8 mouse cellular contexts compared by ENCODE assay signal in genomic region chr5:3491084-3491483, GRCm38 (mm10). TPM values are rescaled to one million over a fixed set of nuclear protein-coding genes. Genes with fewer than 3 reads are reported as not detected.
DNase-seq lines count a peak whose midpoint lies in the region; ATAC-seq and TF ChIP-seq lines count a peak whose summit lies in the region.

No protein-coding gene starts in this region.

- H3K36me3 ChIP-seq in heart, embryonic 16.5 days (ENCODE audit: control insufficient read depth, insufficient read depth): no peaks in the 10 kb centered on the region; the same call in 1 of the 2 replicates
- peaks cover 19% of the 10 kb centered on the region for H3K36me3 ChIP-seq in limb, embryonic 10.5 days
- H3K36me3 ChIP-seq in forebrain, embryonic 14.5 days (ENCODE audit: control insufficient read depth, insufficient read depth, low read length): no peaks in the 10 kb centered on the region

- H3K4me1 ChIP-seq in heart, embryonic 16.5 days (ENCODE audit: control insufficient read depth, insufficient read depth, low read length): peaks cover 18% of the 10 kb centered on the region
- H3K4me1 ChIP-seq in limb, embryonic 10.5 days: peaks cover 24% of the 10 kb centered on the region
- H3K4me1 ChIP-seq in forebrain, embryonic 14.5 days (ENCODE audit: control insufficient read depth, insufficient read depth, low read length): no peaks in the 10 kb centered on the region

- no peak overlapping the region for H3K4me3 ChIP-seq in heart, embryonic 16.5 days (ENCODE audit: low read length)
- no peak overlapping the region for H3K4me3 ChIP-seq in limb, embryonic 10.5 days
- H3K4me3 ChIP-seq in layer of hippocampus, adult 2 months: no peak overlapping the region
- H3K4me3 ChIP-seq in forebrain, embryonic 14.5 days (ENCODE audit: low read depth, low read length): no peak overlapping the region

- H3K9me3 ChIP-seq in heart, embryonic 16.5 days (replicated peaks; ENCODE audit: control insufficient read depth, low read length): no peaks in the 10 kb centered on the region
- no peaks in the 10 kb centered on the region for H3K9me3 ChIP-seq in limb, embryonic 10.5 days (replicated peaks)
- H3K9me3 ChIP-seq in forebrain, embryonic 14.5 days (replicated peaks; ENCODE audit: control insufficient read depth, low read length): no peaks in the 10 kb centered on the region

- no peak for TF ChIP-seq CTCF in layer of hippocampus, adult 2 months (conservative IDR thresholded peaks at IDR 0.05)

- H3K27ac ChIP-seq in heart, embryonic 16.5 days (ENCODE audit: low read length): peak overlapping the region; percentile 53; the same call in 1 of the 2 replicates
- peak overlapping the region; percentile 30; the same call in 1 of the 2 replicates for H3K27ac ChIP-seq in limb, embryonic 10.5 days
- H3K27ac ChIP-seq in layer of hippocampus, adult 2 months: no peak overlapping the region
- H3K27ac ChIP-seq in forebrain, embryonic 14.5 days (ENCODE audit: low read depth, low read length): no peak overlapping the region

- H3K9ac ChIP-seq in heart, embryonic 16.5 days (ENCODE audit: low read length): no peak overlapping the region
- no peak overlapping the region for H3K9ac ChIP-seq in forebrain, embryonic 14.5 days (ENCODE audit: low read length)

- peak; percentile 35 to 63 for DNase-seq in cerebellum, postnatal 10 days
- no peak for DNase-seq in cerebellum, adult 11-12 months
- DNase-seq in limb, embryonic 10.5 days (ENCODE audit: low spot score): peak; percentile 42
- peak; percentile 58 for DNase-seq in ovary, postnatal 14 days (ENCODE audit: low spot score)
- DNase-seq in layer of hippocampus, adult 2 months (ENCODE audit: low spot score in 2 of 2): no peak
- DNase-seq in spleen, postnatal 14 days (ENCODE audit: low spot score in 2 of 2): no peak
- DNase-seq in forebrain, embryonic 14.5 days (ENCODE audit: low spot score): no peak

- no peak overlapping the region for H3K4me2 ChIP-seq in heart, embryonic 16.5 days (ENCODE audit: low read depth, low read length)
- no peak overlapping the region for H3K4me2 ChIP-seq in forebrain, embryonic 14.5 days (ENCODE audit: low read length)

- H3K27me3 ChIP-seq in heart, embryonic 16.5 days (ENCODE audit: control insufficient read depth, insufficient read depth, low read length): no peaks in the 10 kb centered on the region
- no peaks in the 10 kb centered on the region for H3K27me3 ChIP-seq in limb, embryonic 10.5 days (ENCODE audit: low read depth, poor library complexity, severe bottlenecking)
- H3K27me3 ChIP-seq in forebrain, embryonic 14.5 days (replicated peaks; ENCODE audit: control insufficient read depth, insufficient read depth, low read length): no peaks in the 10 kb centered on the region

- WGBS in heart, embryonic 16.5 days: 56% methylated on average over 9 of the region's 9 CpGs
- 28% methylated on average over 9 of the region's 9 CpGs for WGBS in limb, embryonic 10.5 days
- 89% methylated on average over 9 of the region's 9 CpGs for WGBS in forebrain, embryonic 14.5 days

- no peak for ATAC-seq in heart, embryonic 16.5 days (replicated peaks; ENCODE audit: extremely low read depth, insufficient read depth, low FRiP score)
- ATAC-seq in forebrain, embryonic 14.5 days: no peak

RNA-seq across cellular contexts. Expression of gene Fam133b, which starts 52.5 kb away (rescaled TPM):
- 15.2 TPM in 2 replicates for polyA plus RNA-seq in heart, embryonic 16.5 days (2015; fragmentation: Nextera tagmentation; extraction: Ambion mirVana)
- 27.6 and 32.3 TPM in 2 replicates for polyA plus RNA-seq in limb, embryonic 10.5 days (2016; fragmentation: Nextera tagmentation; extraction: Ambion mirVana)
- 10 to 100 TPM; 44.0 to 47.3 TPM for total RNA-seq in layer of hippocampus, adult 2 months (2021)
- polyA plus RNA-seq in forebrain, embryonic 14.5 days (2014; fragmentation: Nextera tagmentation; extraction: Ambion mirVana): 26.9 and 29.6 TPM in 2 replicates

Comparison
In these comparisons a context has a peak if more than half of its experiments do, and no peak if none do; other contexts are left out.
1. DNase-seq: peak in cerebellum, postnatal 10 days (2 of 2), limb, embryonic 10.5 days (single experiment) and ovary, postnatal 14 days (single experiment); none in cerebellum, adult 11-12 months (single experiment), layer of hippocampus, adult 2 months (0 of 2), spleen, postnatal 14 days (0 of 2) and forebrain, embryonic 14.5 days (single experiment).
2. H3K27ac ChIP-seq: peak in heart, embryonic 16.5 days (single experiment) and limb, embryonic 10.5 days (single experiment); none in layer of hippocampus, adult 2 months (single experiment) and forebrain, embryonic 14.5 days (single experiment).